Mouse (Mus musculus): ENCODE results near the gene Trmt61a. TPM values are rescaled to one million over a fixed set of nuclear protein-coding genes. Genes with fewer than 3 reads are reported as not detected.
"Not testable (repeated sequence)": the region's sequence is repeated elsewhere in the genome, so short reads cannot be mapped to it uniquely, and the experiment has no call there.

Trmt61a gene
- polyA plus RNA-seq, 1 experiment from 2014 or later: 4.6 TPM

DNA sequence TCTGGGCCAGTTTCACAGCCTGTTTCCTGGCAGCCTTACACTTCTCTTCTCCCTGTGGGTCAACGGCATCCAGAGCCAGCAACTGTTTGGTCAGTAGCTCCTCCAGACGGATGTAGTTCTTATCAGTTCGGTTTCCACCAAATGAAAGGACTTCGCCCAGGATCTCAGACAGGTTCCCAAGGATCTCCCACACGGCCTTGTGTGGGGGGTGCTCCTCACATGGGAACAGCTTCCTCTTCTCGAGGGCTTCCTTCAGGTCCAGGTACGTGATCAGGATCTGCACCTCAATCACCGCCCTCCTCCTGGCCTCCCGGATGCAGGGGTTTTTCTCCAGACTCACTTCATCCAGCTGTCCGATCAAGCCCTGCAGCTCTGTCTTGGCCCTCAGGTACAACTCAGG, 32.2 kb downstream of the Trmt61a start:
- no peaks in the 10 kb centered on the region for H3K27me3 ChIP-seq (ENCODE audit: control insufficient read depth, insufficient read depth, low read length)
- no peak overlapping the region for H3K9ac ChIP-seq (ENCODE audit: low read depth, low read length)
- peaks cover 13% of the 10 kb centered on the region; the same call in 1 of the 2 replicates for H3K4me1 ChIP-seq (ENCODE audit: control insufficient read depth, insufficient read depth, low read length)
- H3K4me2 ChIP-seq: no peak overlapping the region
- peaks cover 16% of the 10 kb centered on the region for H3K36me3 ChIP-seq (ENCODE audit: control insufficient read depth, insufficient read depth, low read length)
- no peak overlapping the region for H3K4me3 ChIP-seq (ENCODE audit: low read depth, low read length)
- H3K9me3 ChIP-seq (replicated peaks; ENCODE audit: control insufficient read depth, low read length): no peaks in the 10 kb centered on the region
- no peak for ATAC-seq (replicated peaks; ENCODE audit: insufficient number of reproducible peaks, low FRiP score, low TSS enrichment)
- 85% methylated on average over 10 of the region's 10 CpGs for WGBS (ENCODE audit: insufficient replicate concordance)
- H3K27ac ChIP-seq (ENCODE audit: low read depth, low read length): no peak overlapping the region

- peaks cover 13% of the 10 kb centered on the region; the same call in 1 of the 2 replicates for H3K4me1 ChIP-seq (ENCODE audit: control insufficient read depth, insufficient read depth, low read length)
- H3K9ac ChIP-seq (ENCODE audit: low read depth, low read length): peak overlapping the region; percentile 91
- H3K9me3 ChIP-seq (replicated peaks; ENCODE audit: control insufficient read depth, low read length): no peaks in the 10 kb centered on the region
- H3K27me3 ChIP-seq (ENCODE audit: control insufficient read depth, insufficient read depth, low read length): no peaks in the 10 kb centered on the region
- under 1% methylated on average over 33 of the region's 33 CpGs for WGBS (ENCODE audit: insufficient replicate concordance)
- peak overlapping the region; percentile 70 for H3K27ac ChIP-seq (ENCODE audit: low read depth, low read length)
- H3K4me3 ChIP-seq (ENCODE audit: low read depth, low read length): peak overlapping the region; percentile 100
- ATAC-seq (replicated peaks; ENCODE audit: insufficient number of reproducible peaks, low FRiP score, low TSS enrichment): peak; percentile 48; the same call in 1 of the 2 replicates
- H3K4me2 ChIP-seq: peak overlapping the region; percentile 80
- peaks cover 16% of the 10 kb centered on the region for H3K36me3 ChIP-seq (ENCODE audit: control insufficient read depth, insufficient read depth, low read length)
Observed at GRCm38 (mm10) chr12:111712476-111712875, 34.6 kb downstream of the Trmt61a start.

DNA sequence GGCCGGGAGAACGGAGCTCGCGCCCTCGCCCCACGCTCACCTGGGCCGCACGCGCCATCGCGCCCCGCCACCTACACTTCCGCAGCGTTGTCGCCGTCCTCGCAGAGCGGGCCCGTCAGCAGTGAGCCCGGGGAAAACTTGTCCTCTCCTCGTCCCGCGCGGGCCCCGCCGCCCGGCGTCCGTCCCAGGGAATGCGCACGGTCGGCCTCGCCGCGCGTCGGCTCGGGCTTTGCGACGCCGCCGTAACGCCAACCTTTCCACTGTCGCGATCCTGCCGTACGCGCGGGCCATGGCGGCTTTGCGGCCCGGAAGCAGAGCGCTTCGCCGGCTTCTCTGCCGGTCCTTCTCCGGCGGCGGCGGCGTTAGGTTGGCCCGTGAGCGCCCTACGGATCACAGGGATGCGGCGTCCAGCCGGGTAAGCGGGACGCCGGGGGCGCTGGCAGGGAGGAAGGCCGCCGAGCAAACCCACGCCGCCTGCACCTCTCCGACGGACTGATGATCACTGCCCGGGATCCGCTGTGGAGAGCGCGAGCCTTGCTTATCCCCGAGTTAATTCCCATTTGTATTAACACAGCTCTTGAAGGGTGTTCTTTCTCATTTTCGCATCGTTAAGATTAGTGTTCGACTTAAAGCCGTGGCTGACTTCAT, 35.2 kb downstream of the Trmt61a start, which contains the start of the genes Bag5 and Apopt1:
Bag5 (minus strand) TSS at position 254 of the 648 bp plus-strand sequence.
Apopt1 (plus strand) TSS at position 258 of the 648 bp plus-strand sequence.
- Histone ChIP-seq H3K4me2 (peak within 1 kb of the TSS; percentile 80), H3K4me3 (ENCODE audit: low read depth, low read length) (peak within 1 kb of the TSS; percentile 100), H3K27me3 (ENCODE audit: control insufficient read depth, insufficient read depth, low read length) (no peaks in the 10 kb centered on the region), H3K27ac (ENCODE audit: low read depth, low read length) (peak within 1 kb of the TSS; percentile 70), H3K36me3 (ENCODE audit: control insufficient read depth, insufficient read depth, low read length) (peaks cover 16% of the 10 kb centered on the region), H3K9me3 (replicated peaks; ENCODE audit: control insufficient read depth, low read length) (no peaks in the 10 kb centered on the region), H3K4me1 (ENCODE audit: control insufficient read depth, insufficient read depth, low read length) (peaks cover 13% of the 10 kb centered on the region; the same call in 1 of the 2 replicates), H3K9ac (ENCODE audit: low read depth, low read length) (peak within 1 kb of the TSS; percentile 91)
- peak; percentile 88 for ATAC-seq (replicated peaks; ENCODE audit: insufficient number of reproducible peaks, low FRiP score, low TSS enrichment)
- under 1% methylated on average over 76 of the region's 86 CpGs for WGBS (ENCODE audit: insufficient replicate concordance)

DNA sequence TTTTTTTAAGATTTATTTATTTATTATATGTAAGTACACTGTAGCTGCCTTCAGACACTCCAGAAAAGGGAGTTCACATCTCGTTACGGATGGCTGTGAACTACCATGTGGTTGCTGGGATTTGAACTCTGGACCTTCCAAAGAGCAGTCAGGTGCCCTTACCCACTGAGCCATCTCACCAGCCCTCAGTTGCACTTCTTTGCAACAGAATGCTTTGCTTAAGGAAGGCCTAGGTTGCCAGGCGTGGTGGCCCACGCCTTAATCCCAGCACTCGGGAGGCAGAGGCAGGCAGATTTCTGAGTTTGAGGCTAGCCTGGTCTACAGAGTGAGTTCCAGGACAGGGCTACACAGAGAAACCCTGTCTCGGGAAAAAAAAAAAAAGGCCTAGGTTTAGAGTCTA, 36.0 kb downstream of the Trmt61a start:
- ATAC-seq (replicated peaks; ENCODE audit: insufficient number of reproducible peaks, low FRiP score, low TSS enrichment): not testable (repeated sequence)
- 75% methylated on average over 6 of the region's 6 CpGs for WGBS (ENCODE audit: insufficient replicate concordance)

DNA sequence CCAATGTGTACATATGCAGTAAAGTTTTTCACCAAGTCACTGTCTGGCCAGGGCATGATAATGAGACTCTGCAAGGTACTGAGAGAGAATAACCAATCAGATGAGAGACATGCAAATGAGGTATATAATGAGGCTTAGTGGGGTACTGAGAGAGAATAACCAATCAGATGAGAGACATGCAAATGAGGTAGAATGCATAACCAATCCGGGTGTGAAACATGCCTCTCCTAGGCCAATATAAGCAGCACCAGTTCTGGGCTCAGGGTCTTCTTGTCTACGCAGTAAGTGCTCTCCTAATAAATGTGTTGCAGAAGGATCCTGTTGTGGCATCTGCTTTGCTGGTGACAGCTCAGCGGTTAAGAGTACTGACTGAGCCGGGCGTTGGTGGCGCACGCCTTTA, 38.6 kb downstream of the Trmt61a start:
- Histone ChIP-seq H3K4me1 (ENCODE audit: control insufficient read depth, insufficient read depth, low read length) (peaks cover 11% of the 10 kb centered on the region; the same call in 1 of the 2 replicates), H3K4me3 (ENCODE audit: low read depth, low read length) (no peak overlapping the region), H3K9ac (ENCODE audit: low read depth, low read length) (no peak overlapping the region), H3K27me3 (ENCODE audit: control insufficient read depth, insufficient read depth, low read length) (no peaks in the 10 kb centered on the region), H3K27ac (ENCODE audit: low read depth, low read length) (no peak overlapping the region), H3K4me2 (no peak overlapping the region), H3K9me3 (replicated peaks; ENCODE audit: control insufficient read depth, low read length) (no peaks in the 10 kb centered on the region), H3K36me3 (ENCODE audit: control insufficient read depth, insufficient read depth, low read length) (no peaks in the 10 kb centered on the region; the same call in 1 of the 2 replicates)
- WGBS (ENCODE audit: insufficient replicate concordance): 96% methylated on average over 7 of the region's 7 CpGs
- ATAC-seq (replicated peaks; ENCODE audit: insufficient number of reproducible peaks, low FRiP score, low TSS enrichment): no peak

More for the DNA sequence above, 36.0 kb downstream of the Trmt61a start:
- Histone ChIP-seq H3K4me1 (ENCODE audit: control insufficient read depth, insufficient read depth, low read length) (peaks cover 13% of the 10 kb centered on the region; the same call in 1 of the 2 replicates), H3K4me2 (peak overlapping the region; percentile 80), H3K36me3 (ENCODE audit: control insufficient read depth, insufficient read depth, low read length) (peaks cover 14% of the 10 kb centered on the region), H3K4me3 (ENCODE audit: low read depth, low read length) (peak overlapping the region; percentile 100)
- not testable (repeated sequence) for H3K27me3 ChIP-seq (ENCODE audit: control insufficient read depth, insufficient read depth, low read length); H3K9me3 ChIP-seq (replicated peaks; ENCODE audit: control insufficient read depth, low read length); H3K27ac ChIP-seq (ENCODE audit: low read depth, low read length); H3K9ac ChIP-seq (ENCODE audit: low read depth, low read length)

GRCm38 (mm10) chr12:111718656-111719055, 40.8 kb downstream of the Trmt61a start:
- Histone ChIP-seq H3K36me3 (ENCODE audit: control insufficient read depth, insufficient read depth, low read length) (peaks cover 3% of the 10 kb centered on the region; the same call in 1 of the 2 replicates), H3K4me2 (no peak overlapping the region), H3K9me3 (replicated peaks; ENCODE audit: control insufficient read depth, low read length) (no peaks in the 10 kb centered on the region), H3K27ac (ENCODE audit: low read depth, low read length) (no peak overlapping the region), H3K4me3 (ENCODE audit: low read depth, low read length) (no peak overlapping the region), H3K27me3 (ENCODE audit: control insufficient read depth, insufficient read depth, low read length) (no peaks in the 10 kb centered on the region), H3K4me1 (ENCODE audit: control insufficient read depth, insufficient read depth, low read length) (0 out of 2 replicates have a peak, but pooled peaks cover 2% of the 10 kb centered on the region), H3K9ac (ENCODE audit: low read depth, low read length) (no peak overlapping the region)
- no peak for ATAC-seq (replicated peaks; ENCODE audit: insufficient number of reproducible peaks, low FRiP score, low TSS enrichment)
- 68% methylated on average over 8 of the region's 8 CpGs for WGBS (ENCODE audit: insufficient replicate concordance)

- whole genome bisulfite sequencing (ENCODE audit: insufficient replicate concordance): 78% methylated on average over 4 of the region's 4 CpGs
- H3K36me3 ChIP-seq (ENCODE audit: control insufficient read depth, insufficient read depth, low read length): peaks cover 3% of the 10 kb centered on the region
- H3K4me3 ChIP-seq (ENCODE audit: low read depth, low read length): no peak overlapping the region
- no peak overlapping the region for H3K4me2 ChIP-seq
- no peak overlapping the region for H3K27ac ChIP-seq (ENCODE audit: low read depth, low read length)
- no peaks in the 10 kb centered on the region for H3K9me3 ChIP-seq (replicated peaks; ENCODE audit: control insufficient read depth, low read length)
- H3K9ac ChIP-seq (ENCODE audit: low read depth, low read length): no peak overlapping the region
- no peaks in the 10 kb centered on the region for H3K27me3 ChIP-seq (ENCODE audit: control insufficient read depth, insufficient read depth, low read length)
- ATAC-seq (replicated peaks; ENCODE audit: insufficient number of reproducible peaks, low FRiP score, low TSS enrichment): no peak
- no peaks in the 10 kb centered on the region for H3K4me1 ChIP-seq (ENCODE audit: control insufficient read depth, insufficient read depth, low read length)
Observed at GRCm38 (mm10) chr12:111720222-111720621, 42.3 kb downstream of the Trmt61a start.

- H3K27ac ChIP-seq (ENCODE audit: low read depth, low read length): no peak overlapping the region
- no peaks in the 10 kb centered on the region for H3K27me3 ChIP-seq (ENCODE audit: control insufficient read depth, insufficient read depth, low read length)
- no peak overlapping the region for H3K9ac ChIP-seq (ENCODE audit: low read depth, low read length)
- no peak overlapping the region for H3K4me2 ChIP-seq
- 75% methylated on average over 9 of the region's 9 CpGs for WGBS (ENCODE audit: insufficient replicate concordance)
- no peaks in the 10 kb centered on the region for H3K9me3 ChIP-seq (replicated peaks; ENCODE audit: control insufficient read depth, low read length)
- H3K4me1 ChIP-seq (ENCODE audit: control insufficient read depth, insufficient read depth, low read length): peaks cover 4% of the 10 kb centered on the region; the same call in 1 of the 2 replicates
- no peak for ATAC-seq (replicated peaks; ENCODE audit: insufficient number of reproducible peaks, low FRiP score, low TSS enrichment)
- no peak overlapping the region for H3K4me3 ChIP-seq (ENCODE audit: low read depth, low read length)
- peaks cover 3% of the 10 kb centered on the region for H3K36me3 ChIP-seq (ENCODE audit: control insufficient read depth, insufficient read depth, low read length)
Observed at GRCm38 (mm10) chr12:111722654-111723053, 44.7 kb downstream of the Trmt61a start.

Data from heart, embryonic 11.5 days (tissue).